Mouse (Mus musculus) splenic B cell, adult 2 months (primary cell): ENCODE measurements around the gene Cyb5d1.
"Not testable (repeated sequence)": the region's sequence is repeated elsewhere in the genome, so short reads cannot be mapped to it uniquely, and the experiment has no call there.

Source experiments
- DNase-seq: peaks from one replicate; pipeline ENCODE4 v3.0.0-alpha.2; 2011; ENCODE audit warnings: low read depth, low spot score
- H3K27me3 ChIP-seq: 2 replicates; pipeline ENCODE4 v1.6.1; 2012; ENCODE audit warnings: mild to moderate bottlenecking, low read length, moderate library complexity, mixed read lengths; ENCODE audit not compliant: control insufficient read depth, poor library complexity, insufficient read depth, severe bottlenecking
- H3K36me3 ChIP-seq: 2 replicates; pipeline ENCODE4 v1.6.1; 2012; ENCODE audit warnings: mild to moderate bottlenecking, low read length, moderate library complexity, mixed read lengths; ENCODE audit not compliant: control insufficient read depth, poor library complexity, insufficient read depth, severe bottlenecking

Cyb5d1 gene

GRCm38 (mm10) chr11:69401987-69402386, 6.6 kb upstream of the Cyb5d1 start:
- no peaks in the 10 kb centered on the region for H3K27me3 ChIP-seq
- peaks cover 11% of the 10 kb centered on the region for H3K36me3 ChIP-seq
- DNase-seq: peak; percentile 29

- no peaks in the 10 kb centered on the region for H3K27me3 ChIP-seq
- H3K36me3 ChIP-seq: peaks cover 11% of the 10 kb centered on the region
- peak; percentile 97 for DNase-seq
Measured at GRCm38 (mm10) chr11:69401210-69401637, 5.8 kb upstream of the Cyb5d1 start.

GRCm38 (mm10) chr11:69400083-69400850, 4.8 kb upstream of the Cyb5d1 start:
- no peaks in the 10 kb centered on the region for H3K27me3 ChIP-seq
- peak; percentile 21 for DNase-seq
- peaks cover 10% of the 10 kb centered on the region for H3K36me3 ChIP-seq

GRCm38 (mm10) chr11:69399201-69400082, 4.0 kb upstream of the Cyb5d1 start:
- H3K36me3 ChIP-seq: peaks cover 4% of the 10 kb centered on the region
- DNase-seq: peak; percentile 23
- H3K27me3 ChIP-seq: no peaks in the 10 kb centered on the region

GRCm38 (mm10) chr11:69398486-69399200, 3.2 kb upstream of the Cyb5d1 start:
- Histone ChIP-seq H3K27me3 (no peaks in the 10 kb centered on the region), H3K36me3 (peaks cover 2% of the 10 kb centered on the region)
- no peak for DNase-seq

- peak; percentile 25 for DNase-seq
- Histone ChIP-seq H3K36me3 (peaks cover 2% of the 10 kb centered on the region; the same call in 1 of the 2 replicates), H3K27me3 (no peaks in the 10 kb centered on the region)
Measured at GRCm38 (mm10) chr11:69398059-69398458, 2.6 kb upstream of the Cyb5d1 start, which contains the start of gene Tmem88. TSS of gene Tmem88 (minus strand) at chr11:69398234.

- DNase-seq: peak; percentile 24
- H3K36me3 ChIP-seq: peaks cover 2% of the 10 kb centered on the region; the same call in 1 of the 2 replicates
- no peaks in the 10 kb centered on the region for H3K27me3 ChIP-seq
Measured at GRCm38 (mm10) chr11:69397581-69398057, 2.2 kb upstream of the Cyb5d1 start.

- Histone ChIP-seq H3K27me3 (no peaks in the 10 kb centered on the region), H3K36me3 (peaks cover 2% of the 10 kb centered on the region; the same call in 1 of the 2 replicates)
- DNase-seq: peak; percentile 30
Measured at GRCm38 (mm10) chr11:69396772-69397171, 1.3 kb upstream of the Cyb5d1 start.

- Histone ChIP-seq H3K27me3 (no peaks in the 10 kb centered on the region), H3K36me3 (peaks cover 2% of the 10 kb centered on the region; the same call in 1 of the 2 replicates)
- peak; percentile 99 for DNase-seq
Measured at GRCm38 (mm10) chr11:69395634-69396373, 373 bp upstream of the Cyb5d1 start.

- peak; percentile 35 for DNase-seq
- not testable (repeated sequence) for H3K27me3 ChIP-seq, H3K36me3 ChIP-seq
Measured at GRCm38 (mm10) chr11:69394591-69395167, 752 bp downstream of the Cyb5d1 start.

- peak; percentile 88 for DNase-seq
- H3K27me3 ChIP-seq: no peaks in the 10 kb centered on the region
- no peaks in the 10 kb centered on the region for H3K36me3 ChIP-seq
Measured at GRCm38 (mm10) chr11:69390400-69391034, 4.9 kb downstream of the Cyb5d1 start.

- Histone ChIP-seq H3K36me3 (no peaks in the 10 kb centered on the region), H3K27me3 (no peaks in the 10 kb centered on the region)
- no peak for DNase-seq
Measured at GRCm38 (mm10) chr11:69389531-69390399, 5.7 kb downstream of the Cyb5d1 start.
